ENCODE assay signal across 27 mouse cellular contexts in genomic region chr6:41032231-41032630, GRCm38 (mm10). TPM values are rescaled to one million over a fixed set of nuclear protein-coding genes. Genes with fewer than 3 reads are reported as not detected.
DNase-seq lines count a peak whose midpoint lies in the region; ATAC-seq and TF ChIP-seq lines count a peak whose summit lies in the region.
"Had no signal": no experiment of that assay in that cellular context is flagged by ENCODE, and none has a peak within 500 bp of the region (broad histone marks: within the 10 kb centered on the region; RNA-seq: fewer than 3 reads in every experiment).

No protein-coding gene starts in this region.

- H3K4me3 ChIP-seq in gastrocnemius, adult 2 months = no peak overlapping the region

- no peak overlapping the region for H3K27ac ChIP-seq in gastrocnemius, adult 2 months

- no peak for TF ChIP-seq CTCF in gastrocnemius, adult 2 months (IDR thresholded peaks at IDR 0.05)

- DNase-seq in frontal cortex, postnatal 10 days (ENCODE audit: low spot score in 2 of 2) = no peak
- DNase-seq in frontal cortex, adult 2 months (ENCODE audit: extremely low spot score in 1 of 2, low spot score in 1 of 2) = peak; percentile 29 to 31
- no peak for DNase-seq in frontal cortex, postnatal 14 days (ENCODE audit: low spot score in 2 of 2)
- DNase-seq in brain, adult 2 months (ENCODE audit: low read depth, low spot score) = peak; percentile 50
- DNase-seq in gastrocnemius, adult 2 months = no peak
- DNase-seq: adrenal gland, adult 2 months; adrenal gland, adult 8-10 months; adrenal gland, postnatal 10 days; adrenal gland, postnatal 14 days; adrenal gland, postnatal 25 days; adrenal gland, postnatal 36 days; B cell, adult 2 months; cerebellum, adult 11 months; cerebellum, adult 11-12 months; cerebellum, adult 18-20 months; cerebellum, adult 2 months had no signal

- intact Hi-C loops in gastrocnemius, adult 2 months (cut with DNase I) = no loop called here

- peak; percentile 92 for ATAC-seq in frontal cortex, adult (ENCODE audit: low TSS enrichment)
- ATAC-seq: activated CD4-positive, CD25-positive, alpha-beta regulatory T cell, adult 4 months; CD4-positive, CD25-positive, alpha-beta regulatory T cell, adult 4 months; Patski had no signal

RNA-seq across cellular contexts. Expression of gene 2210010C04Rik, which starts 3.1 kb away (rescaled TPM):
- 0.06 and 0.08 TPM in 2 replicates for polyA plus RNA-seq in frontal cortex, adult 2 months (2012; rRNA removed)
- not detected for total RNA-seq in gastrocnemius, adult 2 months (2021)
- total RNA-seq: adrenal gland, adult 18-20 months; adrenal gland, adult 2 months; adrenal gland, adult 8-10 months; adrenal gland, postnatal 10 days; adrenal gland, postnatal 14 days; adrenal gland, postnatal 25 days; adrenal gland, postnatal 36 days; CH12.LX; ES-E14; G1E; MEL had no signal
- polyA plus RNA-seq: brain, embryonic 14.5 days; C2C12; CD4-positive, CD25-positive, alpha-beta regulatory T cell, adult 4 months; cerebellum, adult 2 months; G1E had no signal

RNA-seq across cellular contexts. Expression of gene Gm2663, which starts 33.0 kb away (rescaled TPM):
- not detected in 2 replicates for polyA plus RNA-seq in frontal cortex, adult 2 months (2012; rRNA removed)
- not detected for total RNA-seq in gastrocnemius, adult 2 months (2021)
- total RNA-seq: adrenal gland, adult 18-20 months; adrenal gland, adult 2 months; adrenal gland, adult 8-10 months; adrenal gland, postnatal 10 days; adrenal gland, postnatal 14 days; adrenal gland, postnatal 25 days; adrenal gland, postnatal 36 days; CH12.LX; ES-E14; G1E; MEL had no signal
- polyA plus RNA-seq: activated CD4-positive, CD25-positive, alpha-beta regulatory T cell, adult 4 months; adrenal gland, adult 2 months; brain, embryonic 14.5 days; C2C12; CD4-positive, CD25-positive, alpha-beta regulatory T cell, adult 4 months; cerebellum, adult 2 months; G1E; Patski had no signal

Comparison
In these comparisons a context has a peak if more than half of its experiments do, and no peak if none do; other contexts are left out.
1. DNase-seq: peak in frontal cortex, adult 2 months (2 of 2) and brain, adult 2 months (single experiment); none in frontal cortex, postnatal 10 days (0 of 2), frontal cortex, postnatal 14 days (0 of 2) and gastrocnemius, adult 2 months (single experiment).